Mouse (Mus musculus): ENCODE results near the gene Gzma. TPM values are rescaled to one million over a fixed set of nuclear protein-coding genes. Genes with fewer than 3 reads are reported as not detected.
A peak's percentile ranks its signal among the peaks of the same experiment; 100 is the strongest.

The Gzma gene
- polyA plus RNA-seq (2015; fragmentation: Nextera tagmentation; extraction: Ambion mirVana): 25.7 and 73.8 TPM in 2 replicates

DNA sequence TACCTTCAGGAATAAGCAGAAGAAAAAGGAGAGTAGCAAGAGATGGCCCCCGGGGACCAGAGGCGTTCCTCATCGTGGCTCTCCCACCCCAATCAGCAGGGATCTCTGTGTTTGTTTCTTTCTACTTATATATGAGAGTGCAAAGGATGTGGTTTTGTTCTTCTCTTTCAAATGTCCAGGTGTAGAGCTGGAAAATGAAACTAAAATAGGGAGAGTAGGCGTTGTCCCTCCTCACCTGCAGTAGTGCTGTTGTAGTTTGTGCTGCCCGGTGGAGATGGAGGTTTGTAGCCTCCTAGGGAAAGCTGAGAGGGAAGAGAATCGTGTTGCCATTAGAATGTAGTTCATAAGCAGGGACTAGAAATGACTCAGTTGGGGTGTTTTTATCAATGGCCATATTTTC is at the start of gene Gzma:
Gene Gzma (minus strand): TSS at position 103 of the 400 bp plus-strand sequence.
- Histone ChIP-seq H3K36me3 (ENCODE audit: control insufficient read depth, insufficient read depth) (no peaks in the 10 kb centered on the region), H3K9ac (ENCODE audit: low read length) (no peak within 1 kb of the TSS; the same call in 1 of the 2 replicates), H3K9me3 (replicated peaks; ENCODE audit: control insufficient read depth, low read length) (no peaks in the 10 kb centered on the region), H3K27me3 (ENCODE audit: control insufficient read depth, insufficient read depth, low read length) (no peaks in the 10 kb centered on the region), H3K4me3 (ENCODE audit: low read length) (peak within 1 kb of the TSS; percentile 30), H3K27ac (ENCODE audit: low read length) (no peak within 1 kb of the TSS; the same call in 1 of the 2 replicates), H3K4me2 (ENCODE audit: low read depth, low read length) (no peak within 1 kb of the TSS; the same call in 1 of the 2 replicates), H3K4me1 (ENCODE audit: control insufficient read depth, insufficient read depth, low read length) (no peaks in the 10 kb centered on the region)
- WGBS: 75% methylated on average over 6 of the region's 6 CpGs
- ATAC-seq (replicated peaks; ENCODE audit: extremely low read depth, insufficient read depth, low FRiP score): no peak

DNA sequence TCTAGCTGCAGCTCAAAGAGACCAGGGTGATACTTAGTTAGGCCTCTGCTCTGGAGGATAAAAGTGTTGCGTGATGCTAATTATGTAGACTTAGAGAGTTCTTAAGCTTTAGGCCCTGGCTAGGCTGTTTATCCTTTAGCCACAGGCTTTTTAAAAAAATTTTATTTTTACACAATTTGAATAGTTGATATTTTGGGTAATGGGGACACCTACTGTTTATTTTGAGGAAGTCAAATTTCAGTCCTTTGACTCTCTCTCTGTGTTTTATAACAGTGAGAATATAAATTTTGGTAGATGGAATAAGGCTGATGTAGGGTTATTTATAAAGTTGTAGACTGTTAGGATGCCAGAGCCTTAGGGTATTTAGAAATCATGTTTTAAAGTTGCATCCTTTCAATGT is 38.8 kb upstream of the Gzma start:
- Histone ChIP-seq H3K27ac (ENCODE audit: low read length) (no peak overlapping the region), H3K27me3 (ENCODE audit: control insufficient read depth, insufficient read depth, low read length) (no peaks in the 10 kb centered on the region), H3K4me1 (ENCODE audit: control insufficient read depth, insufficient read depth, low read length) (no peaks in the 10 kb centered on the region), H3K9me3 (replicated peaks; ENCODE audit: control insufficient read depth, low read length) (no peaks in the 10 kb centered on the region), H3K9ac (ENCODE audit: low read length) (no peak overlapping the region), H3K4me2 (ENCODE audit: low read depth, low read length) (no peak overlapping the region), H3K4me3 (ENCODE audit: low read length) (no peak overlapping the region), H3K36me3 (ENCODE audit: control insufficient read depth, insufficient read depth) (no peaks in the 10 kb centered on the region)
- no peak for ATAC-seq (replicated peaks; ENCODE audit: extremely low read depth, insufficient read depth, low FRiP score)
- 82% methylated on average over 1 of the region's 1 CpGs for WGBS

DNA sequence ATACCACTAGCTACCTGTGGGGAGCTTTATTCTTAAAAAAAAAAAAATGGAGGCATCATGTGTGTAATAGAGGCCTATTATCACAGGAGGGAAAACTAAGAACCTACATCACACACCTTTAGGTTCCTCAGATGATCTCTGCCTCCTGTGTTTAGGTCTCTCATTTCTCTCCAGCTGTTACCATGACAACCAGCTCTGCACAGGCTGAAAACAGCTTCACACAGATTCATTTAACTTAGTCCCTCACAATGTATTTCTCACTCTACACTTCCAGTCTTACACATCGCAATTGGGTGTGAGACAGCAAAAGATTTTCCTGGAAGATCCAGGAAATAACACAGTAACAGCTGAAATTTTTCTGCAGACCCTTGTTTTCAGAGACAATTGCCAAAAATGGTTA is 29.2 kb upstream of the Gzma start:
- no peak overlapping the region for H3K9ac ChIP-seq (ENCODE audit: low read length)
- no peak overlapping the region for H3K4me2 ChIP-seq (ENCODE audit: low read depth, low read length)
- H3K27ac ChIP-seq (ENCODE audit: low read length): no peak overlapping the region
- H3K27me3 ChIP-seq (ENCODE audit: control insufficient read depth, insufficient read depth, low read length): no peaks in the 10 kb centered on the region
- H3K4me3 ChIP-seq (ENCODE audit: low read length): no peak overlapping the region
- no peaks in the 10 kb centered on the region for H3K4me1 ChIP-seq (ENCODE audit: control insufficient read depth, insufficient read depth, low read length)
- H3K9me3 ChIP-seq (replicated peaks; ENCODE audit: control insufficient read depth, low read length): no peaks in the 10 kb centered on the region
- no peaks in the 10 kb centered on the region for H3K36me3 ChIP-seq (ENCODE audit: control insufficient read depth, insufficient read depth)
- WGBS: 75% methylated on average over 1 of the region's 1 CpGs
- no peak for ATAC-seq (replicated peaks; ENCODE audit: extremely low read depth, insufficient read depth, low FRiP score)

DNA sequence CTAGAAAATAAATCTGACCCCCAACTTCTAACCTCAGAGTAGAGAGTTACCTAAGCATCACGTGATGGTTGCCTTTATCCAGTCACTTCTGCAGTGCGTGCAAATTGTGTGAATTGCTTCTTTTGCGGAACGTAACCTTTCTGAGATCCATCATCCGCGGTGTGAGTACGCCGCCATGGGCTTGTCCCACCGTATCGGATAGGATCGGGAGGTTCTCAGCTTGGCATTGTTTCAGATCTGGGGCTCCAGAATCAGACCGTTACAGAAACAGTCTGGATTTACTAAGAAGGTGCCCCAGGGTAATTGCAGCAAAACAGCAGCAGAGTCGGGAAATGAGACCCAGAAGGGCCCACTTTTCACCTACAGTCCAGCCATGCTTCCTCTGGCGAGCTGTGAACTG is 20.5 kb upstream of the Gzma start:
- no peaks in the 10 kb centered on the region for H3K27me3 ChIP-seq (ENCODE audit: control insufficient read depth, insufficient read depth, low read length)
- ATAC-seq (replicated peaks; ENCODE audit: extremely low read depth, insufficient read depth, low FRiP score): no peak
- H3K9ac ChIP-seq (ENCODE audit: low read length): no peak overlapping the region
- H3K36me3 ChIP-seq (ENCODE audit: control insufficient read depth, insufficient read depth): no peaks in the 10 kb centered on the region
- H3K4me1 ChIP-seq (ENCODE audit: control insufficient read depth, insufficient read depth, low read length): no peaks in the 10 kb centered on the region
- H3K4me3 ChIP-seq (ENCODE audit: low read length): no peak overlapping the region
- 87% methylated on average over 14 of the region's 14 CpGs for WGBS
- H3K9me3 ChIP-seq (replicated peaks; ENCODE audit: control insufficient read depth, low read length): no peaks in the 10 kb centered on the region
- H3K4me2 ChIP-seq (ENCODE audit: low read depth, low read length): no peak overlapping the region
- no peak overlapping the region for H3K27ac ChIP-seq (ENCODE audit: low read length)

DNA sequence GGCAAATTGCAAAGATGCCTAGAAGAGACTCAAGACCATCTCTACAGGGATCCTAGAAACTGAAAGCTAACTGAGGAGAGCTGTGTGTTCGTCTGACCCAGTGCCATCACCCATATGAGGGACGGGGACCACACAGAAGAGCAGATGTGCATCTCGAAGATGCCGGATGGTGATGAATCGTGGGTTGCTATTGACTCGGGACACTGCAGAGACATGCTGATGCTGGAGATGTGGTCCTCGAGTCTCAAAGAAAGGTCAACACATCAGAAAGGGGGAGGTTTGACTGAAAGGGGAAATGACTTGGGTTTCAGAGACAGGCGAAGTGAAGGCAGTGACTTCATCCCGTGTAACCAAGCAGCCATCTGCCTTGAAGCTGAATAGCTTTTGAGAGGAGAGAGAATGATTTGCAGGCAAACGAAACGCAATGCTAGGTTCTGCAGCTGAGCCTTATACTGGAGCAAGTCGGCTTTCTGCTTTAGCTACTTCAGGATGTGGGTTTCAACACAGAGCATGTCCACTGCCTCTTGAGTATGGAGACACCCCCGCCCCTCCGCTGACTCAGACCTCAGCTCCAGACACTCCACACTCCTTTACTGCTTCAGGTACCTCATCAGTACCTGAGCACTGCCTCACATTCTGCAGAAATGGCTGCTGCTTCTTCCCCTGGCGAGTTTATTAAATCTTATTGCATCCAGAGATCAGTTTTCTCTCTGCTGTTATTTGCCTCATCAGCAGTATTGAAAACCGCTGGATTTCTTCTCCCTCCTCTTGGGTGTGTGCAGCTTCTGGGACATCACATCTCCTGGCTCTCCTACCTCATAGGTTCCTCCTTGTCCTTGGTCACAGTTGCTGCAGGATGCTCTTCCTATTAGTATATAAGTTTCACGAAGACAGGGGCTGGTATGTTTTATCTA is 19.8 kb upstream of the Gzma start:
- no peak overlapping the region for H3K27ac ChIP-seq (ENCODE audit: low read length)
- H3K4me1 ChIP-seq (ENCODE audit: control insufficient read depth, insufficient read depth, low read length): no peaks in the 10 kb centered on the region
- no peak overlapping the region for H3K4me2 ChIP-seq (ENCODE audit: low read depth, low read length)
- 80% methylated on average over 17 of the region's 17 CpGs for WGBS
- no peak overlapping the region for H3K9ac ChIP-seq (ENCODE audit: low read length)
- no peak overlapping the region for H3K4me3 ChIP-seq (ENCODE audit: low read length)
- H3K36me3 ChIP-seq (ENCODE audit: control insufficient read depth, insufficient read depth): no peaks in the 10 kb centered on the region
- no peak for ATAC-seq (replicated peaks; ENCODE audit: extremely low read depth, insufficient read depth, low FRiP score)
- no peaks in the 10 kb centered on the region for H3K27me3 ChIP-seq (ENCODE audit: control insufficient read depth, insufficient read depth, low read length)
- no peaks in the 10 kb centered on the region for H3K9me3 ChIP-seq (replicated peaks; ENCODE audit: control insufficient read depth, low read length)

DNA sequence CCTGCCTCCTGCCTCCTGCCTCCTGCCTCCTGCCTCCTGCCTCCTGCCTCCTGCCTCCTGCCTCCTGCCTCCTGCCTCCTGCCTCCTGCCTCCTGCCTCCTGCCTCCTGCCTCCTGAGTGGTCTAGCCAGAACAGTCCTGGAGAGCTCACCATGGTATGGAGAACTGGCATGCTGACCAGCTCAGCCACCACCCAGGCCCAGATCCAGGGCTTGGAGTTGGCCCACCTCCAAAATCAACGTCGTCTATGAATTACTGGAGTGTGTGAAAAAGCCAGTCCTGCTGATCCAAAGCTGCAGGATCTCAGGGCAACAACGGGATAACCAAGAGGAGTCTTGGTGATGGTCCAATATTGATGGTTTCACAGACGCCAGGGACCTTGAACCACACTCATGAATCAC is 18.2 kb upstream of the Gzma start:
- no peaks in the 10 kb centered on the region for H3K27me3 ChIP-seq (ENCODE audit: control insufficient read depth, insufficient read depth, low read length)
- no peak for ATAC-seq (replicated peaks; ENCODE audit: extremely low read depth, insufficient read depth, low FRiP score)
- H3K4me2 ChIP-seq (ENCODE audit: low read depth, low read length): no peak overlapping the region
- H3K9me3 ChIP-seq (replicated peaks; ENCODE audit: control insufficient read depth, low read length): no peaks in the 10 kb centered on the region
- 44% methylated on average over 4 of the region's 4 CpGs for WGBS
- no peaks in the 10 kb centered on the region for H3K4me1 ChIP-seq (ENCODE audit: control insufficient read depth, insufficient read depth, low read length)
- H3K36me3 ChIP-seq (ENCODE audit: control insufficient read depth, insufficient read depth): no peaks in the 10 kb centered on the region
- no peak overlapping the region for H3K9ac ChIP-seq (ENCODE audit: low read length)
- H3K27ac ChIP-seq (ENCODE audit: low read length): no peak overlapping the region
- H3K4me3 ChIP-seq (ENCODE audit: low read length): no peak overlapping the region

DNA sequence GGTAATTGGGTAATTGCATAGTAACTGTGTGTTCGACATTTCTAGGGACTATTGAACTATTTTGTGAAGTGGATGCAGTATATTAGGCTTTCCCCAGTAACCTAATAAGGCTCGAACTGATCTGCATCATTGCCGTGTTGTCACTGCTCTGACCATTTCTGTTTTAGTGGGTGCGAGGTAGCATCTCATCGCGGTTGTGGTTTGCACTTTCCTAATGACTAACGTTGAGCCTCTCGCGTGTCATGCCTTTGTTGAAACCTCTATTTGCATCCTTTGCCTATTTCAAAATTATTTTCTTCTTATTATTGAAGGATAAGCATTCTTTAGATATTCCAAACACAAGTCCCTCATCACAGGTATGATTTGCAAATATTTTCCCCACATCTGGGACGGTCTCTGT is 4.0 kb upstream of the Gzma start:
- Histone ChIP-seq H3K27me3 (ENCODE audit: control insufficient read depth, insufficient read depth, low read length) (no peaks in the 10 kb centered on the region), H3K9ac (ENCODE audit: low read length) (no peak overlapping the region), H3K4me3 (ENCODE audit: low read length) (no peak overlapping the region), H3K4me1 (ENCODE audit: control insufficient read depth, insufficient read depth, low read length) (no peaks in the 10 kb centered on the region), H3K27ac (ENCODE audit: low read length) (no peak overlapping the region), H3K9me3 (replicated peaks; ENCODE audit: control insufficient read depth, low read length) (no peaks in the 10 kb centered on the region), H3K36me3 (ENCODE audit: control insufficient read depth, insufficient read depth) (no peaks in the 10 kb centered on the region), H3K4me2 (ENCODE audit: low read depth, low read length) (no peak overlapping the region)
- ATAC-seq (replicated peaks; ENCODE audit: extremely low read depth, insufficient read depth, low FRiP score): no peak
- 83% methylated on average over 10 of the region's 10 CpGs for WGBS

DNA sequence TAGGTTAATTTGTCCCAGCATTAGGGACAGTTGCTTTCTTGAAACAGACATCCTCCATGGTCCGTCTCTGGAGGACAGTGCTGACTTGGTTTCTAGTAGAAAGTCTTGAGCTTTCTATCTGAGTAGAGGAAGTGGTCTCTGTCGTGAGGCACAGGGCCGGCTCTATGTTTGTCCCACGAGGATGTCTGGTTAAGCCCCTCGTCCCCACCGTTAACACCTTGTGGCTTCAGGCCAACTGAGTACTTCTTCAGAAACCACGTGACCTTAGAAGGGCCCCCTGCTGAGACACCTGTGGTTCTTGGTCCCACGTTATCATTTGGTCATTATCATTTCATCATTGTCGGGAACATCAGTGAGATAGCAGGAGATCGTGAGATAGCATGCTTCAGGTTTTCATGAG is 1.0 kb upstream of the Gzma start:
- H3K9ac ChIP-seq (ENCODE audit: low read length): no peak overlapping the region
- 58% methylated on average over 10 of the region's 10 CpGs for WGBS
- no peak overlapping the region for H3K4me3 ChIP-seq (ENCODE audit: low read length)
- no peaks in the 10 kb centered on the region for H3K36me3 ChIP-seq (ENCODE audit: control insufficient read depth, insufficient read depth)
- no peak overlapping the region for H3K4me2 ChIP-seq (ENCODE audit: low read depth, low read length)
- H3K9me3 ChIP-seq (replicated peaks; ENCODE audit: control insufficient read depth, low read length): no peaks in the 10 kb centered on the region
- no peak for ATAC-seq (replicated peaks; ENCODE audit: extremely low read depth, insufficient read depth, low FRiP score)
- no peaks in the 10 kb centered on the region for H3K27me3 ChIP-seq (ENCODE audit: control insufficient read depth, insufficient read depth, low read length)
- H3K27ac ChIP-seq (ENCODE audit: low read length): no peak overlapping the region
- no peaks in the 10 kb centered on the region for H3K4me1 ChIP-seq (ENCODE audit: control insufficient read depth, insufficient read depth, low read length)

DNA sequence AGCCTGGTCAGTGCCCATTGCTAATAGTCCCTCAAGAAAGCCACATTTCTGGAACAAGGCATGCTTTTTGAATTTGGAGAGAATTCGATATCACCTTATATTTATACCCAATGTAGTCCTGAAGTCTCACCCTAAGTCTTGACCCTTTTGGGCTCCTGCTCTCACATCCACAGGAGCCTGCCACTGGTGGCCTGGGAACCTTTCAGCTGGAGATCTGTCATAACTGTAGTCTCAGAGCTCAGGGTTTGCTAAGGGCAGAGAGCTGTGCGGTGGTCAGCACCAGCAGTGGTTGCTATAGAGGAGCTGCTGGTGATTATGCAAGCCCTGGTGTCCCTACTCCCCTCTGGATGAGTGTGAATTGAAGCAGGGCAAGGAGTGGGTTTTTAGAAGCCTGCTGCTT is 2.4 kb downstream of the Gzma start:
- Histone ChIP-seq H3K4me2 (ENCODE audit: low read depth, low read length) (no peak overlapping the region; the same call in 1 of the 2 replicates), H3K27ac (ENCODE audit: low read length) (no peak overlapping the region), H3K9ac (ENCODE audit: low read length) (no peak overlapping the region; the same call in 1 of the 2 replicates), H3K9me3 (replicated peaks; ENCODE audit: control insufficient read depth, low read length) (no peaks in the 10 kb centered on the region), H3K36me3 (ENCODE audit: control insufficient read depth, insufficient read depth) (no peaks in the 10 kb centered on the region), H3K4me3 (ENCODE audit: low read length) (no peak overlapping the region), H3K27me3 (ENCODE audit: control insufficient read depth, insufficient read depth, low read length) (no peaks in the 10 kb centered on the region), H3K4me1 (ENCODE audit: control insufficient read depth, insufficient read depth, low read length) (no peaks in the 10 kb centered on the region)
- 75% methylated on average over 2 of the region's 2 CpGs for WGBS
- no peak for ATAC-seq (replicated peaks; ENCODE audit: extremely low read depth, insufficient read depth, low FRiP score)

Measured in heart, embryonic 16.5 days (tissue).